Mouse (Mus musculus) spleen, postnatal 36 days (tissue): Measurements from ENCODE around the gene Wfdc17.

Source experiments
- DNase-seq, 2 experiments: peaks; one replicate each; pipeline ENCODE4 v3.0.0; 2022; ENCODE audit warnings: low spot score in 2 of 2, mixed read lengths in 1 of 2

Wfdc17 gene

GRCm38 (mm10) chr11:83740443-83740991 is 36.7 kb downstream of the Wfdc17 start:
- no peak for DNase-seq

GRCm38 (mm10) chr11:83741841-83742240 is 38.0 kb downstream of the Wfdc17 start:
- no peak for DNase-seq

- peak; percentile 67 to 70 for DNase-seq
Measured at GRCm38 (mm10) chr11:83742731-83743355, 39.1 kb downstream of the Wfdc17 start.

- no peak for DNase-seq
Measured at GRCm38 (mm10) chr11:83743525-83743924, 39.7 kb downstream of the Wfdc17 start.

GRCm38 (mm10) chr11:83746152-83746551 is 42.4 kb downstream of the Wfdc17 start:
- peak; percentile 88 to 90 for DNase-seq

- DNase-seq, result no peak
Measured at GRCm38 (mm10) chr11:83746681-83747080, 42.9 kb downstream of the Wfdc17 start, which contains the start of gene Wfdc21. Gene Wfdc21 (plus strand): TSS chr11:83746940.

GRCm38 (mm10) chr11:83747376-83748265 is 43.8 kb downstream of the Wfdc17 start:
- no peak for DNase-seq

GRCm38 (mm10) chr11:83753581-83754181 is 49.9 kb downstream of the Wfdc17 start, which contains the start of gene Heatr6:
Gene Heatr6 (plus strand): TSS chr11:83753696.
- DNase-seq, result peak; percentile 85 to 88

- no peak for DNase-seq
Measured at GRCm38 (mm10) chr11:83754227-83754626, 50.4 kb downstream of the Wfdc17 start.
